Mouse (Mus musculus) ovary, postnatal 10 days (tissue): ENCODE measurements around the gene Sun2.

Experiments
- DNase-seq: peaks from one replicate; pipeline ENCODE4 v3.0.0; 2022; ENCODE audit warnings: low spot score

The Sun2 gene

GRCm38 (mm10) chr15:79686046-79686869 lies 56.1 kb downstream of the Sun2 start:
- DNase-seq: no peak

- DNase-seq: no peak
These were observed 57.1 kb downstream of the Sun2 start for GRCm38 (mm10) chr15:79685141-79685641.

GRCm38 (mm10) chr15:79684616-79685015 lies 57.7 kb downstream of the Sun2 start:
- no peak for DNase-seq

- no peak for DNase-seq
These were observed 58.5 kb downstream of the Sun2 start for GRCm38 (mm10) chr15:79683707-79684465.

- DNase-seq: no peak
These were observed 59.2 kb downstream of the Sun2 start for GRCm38 (mm10) chr15:79683146-79683545.

- no peak for DNase-seq
These were observed 60.4 kb downstream of the Sun2 start for GRCm38 (mm10) chr15:79681973-79682372.

- no peak for DNase-seq
These were observed 64.4 kb downstream of the Sun2 start for GRCm38 (mm10) chr15:79677936-79678335.
